Mouse (Mus musculus): Measurements from ENCODE around the gene Myoz1.

The Myoz1 gene

DNA sequence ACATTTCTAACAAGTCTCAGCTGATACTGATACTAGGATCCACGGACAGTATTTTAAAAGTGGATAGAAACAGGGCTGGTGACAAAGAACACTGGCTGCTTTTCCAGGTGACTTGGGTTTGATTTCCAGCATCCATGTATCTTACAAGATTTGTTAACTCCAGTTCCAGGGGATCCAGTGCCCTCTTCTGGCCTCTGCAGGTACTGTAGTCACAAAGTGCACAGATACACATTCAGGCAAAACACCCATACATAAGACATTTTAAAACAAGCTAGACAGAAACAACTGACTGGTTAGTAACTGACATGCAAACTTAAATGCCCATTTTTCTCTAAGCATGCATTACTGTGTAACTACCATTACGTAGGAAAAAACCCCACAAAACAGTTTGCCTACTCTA, 16.6 kb upstream of the Myoz1 start:
- peak; percentile 45 for DNase-seq (ENCODE audit: low spot score)

DNA sequence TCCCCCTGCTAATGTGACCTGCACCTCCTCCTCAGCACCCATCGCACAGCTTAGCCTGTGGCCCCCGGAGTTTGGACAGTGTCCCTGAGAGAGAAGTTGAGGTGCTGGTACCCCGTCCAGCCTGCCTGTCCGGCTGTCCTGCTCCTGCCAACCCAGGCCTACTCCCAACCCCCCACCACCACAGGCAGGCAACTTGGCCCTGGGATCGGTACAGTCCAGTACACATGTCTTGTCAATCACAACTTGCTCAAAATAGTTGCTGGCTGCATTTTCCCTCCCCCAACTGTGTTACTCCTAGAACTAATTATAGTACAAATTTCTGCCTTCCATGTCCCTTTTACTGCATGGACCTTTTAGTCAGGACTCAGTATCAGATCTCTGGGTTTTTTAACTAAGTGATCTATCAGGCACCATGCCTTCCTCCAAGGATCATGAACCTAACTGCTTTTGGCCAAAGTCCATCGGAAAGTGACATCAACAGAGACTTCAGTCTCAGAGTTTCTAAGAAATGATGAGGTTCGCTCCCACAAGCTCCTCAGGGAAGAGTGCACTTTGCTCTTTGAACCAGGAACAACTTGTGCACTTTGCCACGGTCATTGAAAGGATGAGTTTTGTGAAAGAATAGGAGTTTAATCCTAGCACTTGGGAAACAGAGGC, 11.9 kb upstream of the Myoz1 start, which contains the start of gene Synpo2l:
Synpo2l (minus strand) TSS at position 201 of the 657 bp plus-strand sequence.
- no peak for DNase-seq (ENCODE audit: low spot score)

DNA sequence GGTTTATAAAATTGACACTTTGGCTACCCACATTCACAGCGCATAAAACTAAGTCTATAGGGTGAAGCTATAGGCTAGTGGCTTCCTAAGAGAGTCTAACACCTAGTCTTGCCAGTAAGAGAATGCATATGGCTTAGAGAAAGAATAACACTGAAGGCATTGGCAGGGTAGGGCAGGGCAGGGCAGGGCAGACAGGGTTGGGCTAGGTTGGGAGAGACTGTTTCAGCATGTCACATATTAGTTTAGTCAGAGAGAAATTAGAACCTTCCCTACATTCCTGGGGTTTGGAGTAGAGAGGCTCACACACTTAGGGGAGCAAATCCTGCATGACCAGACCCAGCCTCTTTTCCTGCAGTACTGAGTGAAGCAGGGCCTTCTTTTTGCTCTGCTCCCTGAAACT, 11.1 kb upstream of the Myoz1 start:
- no peak for DNase-seq (ENCODE audit: low spot score)

DNA sequence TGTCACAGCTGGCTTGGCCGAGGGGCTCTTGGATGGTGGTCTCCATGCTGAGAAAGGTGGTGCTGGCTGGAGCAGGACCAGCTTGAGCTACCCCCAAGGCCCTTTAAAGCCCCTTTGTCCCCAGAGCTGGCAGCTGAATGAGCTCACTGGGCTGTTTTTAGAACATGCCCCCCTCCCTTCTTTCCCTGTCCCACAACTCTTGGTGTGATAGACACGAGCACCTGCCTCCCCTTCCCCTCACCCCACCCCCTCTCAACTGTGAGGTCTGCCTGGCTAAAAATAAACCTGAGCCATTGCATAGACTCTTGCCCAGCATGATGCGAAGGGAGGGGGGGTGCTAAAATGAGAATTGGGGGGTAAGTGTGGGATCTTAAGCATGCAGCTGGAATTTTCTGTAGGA, 8.1 kb upstream of the Myoz1 start:
- DNase-seq (ENCODE audit: low spot score), result no peak

DNA sequence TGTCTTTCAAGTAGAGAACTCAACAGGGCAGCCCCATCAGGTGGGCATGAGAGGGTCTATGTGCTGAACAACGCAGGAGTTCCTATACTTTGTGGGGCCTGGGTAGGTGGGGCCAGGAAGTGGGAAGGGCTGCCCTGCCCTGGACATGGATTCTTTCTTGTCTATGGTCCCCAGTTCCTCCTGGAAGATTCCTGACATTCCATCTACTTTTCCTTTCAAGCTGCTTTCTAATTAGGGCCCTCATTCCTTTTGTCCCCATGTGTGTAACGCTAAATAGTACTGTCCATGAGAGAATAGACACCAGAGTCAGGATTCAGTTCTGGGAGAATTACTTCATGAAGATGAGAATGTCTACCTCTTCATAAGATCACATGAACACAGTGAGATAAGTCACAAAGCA, 7.3 kb upstream of the Myoz1 start:
- DNase-seq (ENCODE audit: low spot score), result no peak

DNA sequence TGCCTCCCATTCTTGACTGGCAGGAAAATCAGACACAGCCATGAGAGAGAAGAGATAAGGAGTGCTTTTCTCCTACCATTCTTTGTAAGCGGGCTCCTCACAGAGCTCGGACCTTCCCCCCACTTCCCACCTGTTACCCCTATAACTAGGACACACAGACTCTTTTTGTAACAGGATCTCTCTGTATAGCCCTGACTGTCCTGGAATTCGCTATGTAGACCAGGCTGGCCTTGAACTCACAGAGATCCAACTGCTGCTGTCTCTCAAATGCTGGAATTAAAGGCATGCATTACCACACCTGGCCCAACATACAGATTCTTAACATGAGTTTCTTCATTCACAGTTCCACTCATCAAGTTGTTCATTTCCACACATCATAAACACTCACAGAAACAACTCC, 6.4 kb upstream of the Myoz1 start:
- no peak for DNase-seq (ENCODE audit: low spot score)

DNA sequence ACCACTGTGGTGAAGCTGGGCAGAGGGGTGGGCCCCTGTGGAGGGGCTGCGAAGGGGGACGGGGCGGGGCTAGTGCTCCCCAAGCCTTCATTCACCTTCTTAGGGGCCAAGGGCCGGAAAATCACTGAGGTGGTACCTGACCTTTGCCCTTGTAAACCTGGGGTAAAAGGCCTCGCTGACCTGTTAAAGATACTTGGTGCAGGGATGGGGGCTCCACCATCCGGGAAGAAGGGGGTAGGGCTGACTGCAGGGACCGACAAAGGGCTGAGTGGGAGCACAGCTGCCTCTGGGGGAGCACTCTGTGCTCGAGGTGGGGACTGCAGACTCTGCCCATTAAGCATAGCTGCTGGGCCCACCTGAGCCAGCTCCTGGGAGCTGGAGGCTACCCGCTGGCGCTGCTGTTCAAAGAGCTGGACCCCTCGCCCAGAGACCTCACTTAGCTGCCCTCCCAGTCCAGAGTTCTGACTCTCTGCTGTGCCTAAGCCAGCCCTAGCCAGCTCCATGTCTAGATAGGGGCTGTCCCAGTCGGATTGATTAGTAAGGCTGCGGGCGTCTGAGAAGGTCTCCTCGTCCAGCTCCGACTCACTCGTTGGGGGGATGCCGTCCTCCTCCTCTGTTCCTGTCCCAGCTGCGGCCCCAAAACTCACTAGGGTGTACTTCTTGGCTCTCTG, 5.5 kb upstream of the Myoz1 start:
- DNase-seq (ENCODE audit: low spot score), result no peak

DNA sequence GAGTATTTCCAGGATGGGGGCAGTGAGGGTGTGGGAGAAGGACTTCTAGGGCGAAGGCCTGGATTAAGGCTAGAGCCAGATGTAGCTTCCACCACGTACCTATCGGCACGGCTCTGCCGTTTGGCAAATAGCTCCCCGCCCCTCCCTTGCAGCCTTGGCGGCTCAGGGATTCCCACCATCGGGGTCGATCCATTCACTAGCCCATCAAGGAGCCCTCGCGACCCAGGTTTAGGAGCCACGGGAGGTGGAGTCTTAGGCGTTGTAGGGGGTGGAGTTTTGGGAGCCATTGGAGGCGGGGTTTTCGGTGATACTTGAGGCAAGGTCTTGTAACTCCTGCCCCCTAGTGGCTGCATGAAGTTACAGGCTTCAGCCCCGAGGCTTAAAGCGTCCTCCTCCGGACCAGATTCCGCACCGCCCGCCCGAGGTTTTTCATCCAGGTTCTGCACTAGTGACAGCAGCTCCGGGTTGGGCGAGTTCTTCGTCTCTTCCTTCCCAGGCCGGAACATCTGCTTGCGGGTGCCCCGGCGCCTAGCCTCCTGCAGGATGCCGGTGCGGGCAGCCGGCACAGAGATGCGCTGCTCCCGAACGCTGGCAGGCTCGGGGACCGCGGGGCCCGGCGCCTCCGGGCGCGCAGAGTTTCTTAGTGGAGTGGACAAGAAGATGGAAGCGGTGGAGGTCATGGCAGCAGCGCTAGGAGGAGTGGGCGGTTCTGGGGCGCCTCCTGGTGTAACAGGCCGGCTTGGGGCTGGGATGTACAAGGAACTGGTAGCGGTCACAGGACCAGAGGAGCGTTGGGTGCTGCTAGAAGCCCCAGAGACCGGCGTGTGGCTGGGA, 4.7 kb upstream of the Myoz1 start:
- peak; percentile 95 for DNase-seq (ENCODE audit: low spot score)

DNA sequence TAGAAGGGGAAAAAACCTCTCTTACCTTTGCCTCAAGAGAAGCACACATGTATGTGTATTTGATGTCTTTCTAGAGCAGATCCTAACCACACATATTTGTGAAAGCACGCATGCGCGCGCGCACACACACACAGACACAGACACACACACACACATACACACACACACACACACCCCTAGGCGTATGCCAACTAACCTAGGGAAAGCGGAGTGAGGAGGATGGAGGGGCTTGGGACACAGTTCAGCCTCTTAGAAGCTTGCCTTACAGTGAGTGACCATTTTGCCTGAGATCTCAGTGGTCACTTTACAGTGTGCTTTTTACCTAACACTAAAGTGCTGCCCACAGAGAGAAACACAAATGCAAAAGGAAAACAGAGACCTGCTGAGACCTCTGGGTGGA, 3.3 kb upstream of the Myoz1 start:
- DNase-seq (ENCODE audit: low spot score), result no peak

DNA sequence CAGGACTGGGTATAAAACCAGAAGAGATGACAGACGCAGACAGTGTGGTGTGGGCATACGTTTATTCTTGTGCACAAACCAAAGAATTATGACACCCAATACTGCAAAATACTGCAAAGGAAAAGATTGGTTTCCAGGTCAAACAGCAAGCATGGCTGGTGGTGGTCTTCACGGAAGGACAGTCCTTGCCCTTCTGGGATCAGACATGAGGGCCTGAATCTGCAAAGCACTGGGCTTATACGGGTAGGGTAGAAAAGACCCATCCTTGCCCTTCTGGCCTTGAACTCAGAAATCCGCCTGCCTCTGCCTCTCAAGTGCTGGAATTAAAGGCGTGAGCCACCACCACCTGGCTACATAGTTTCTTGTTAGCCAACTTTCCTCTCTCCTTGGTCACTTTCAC, 2.6 kb upstream of the Myoz1 start:
- DNase-seq (ENCODE audit: low spot score), result no peak

DNA sequence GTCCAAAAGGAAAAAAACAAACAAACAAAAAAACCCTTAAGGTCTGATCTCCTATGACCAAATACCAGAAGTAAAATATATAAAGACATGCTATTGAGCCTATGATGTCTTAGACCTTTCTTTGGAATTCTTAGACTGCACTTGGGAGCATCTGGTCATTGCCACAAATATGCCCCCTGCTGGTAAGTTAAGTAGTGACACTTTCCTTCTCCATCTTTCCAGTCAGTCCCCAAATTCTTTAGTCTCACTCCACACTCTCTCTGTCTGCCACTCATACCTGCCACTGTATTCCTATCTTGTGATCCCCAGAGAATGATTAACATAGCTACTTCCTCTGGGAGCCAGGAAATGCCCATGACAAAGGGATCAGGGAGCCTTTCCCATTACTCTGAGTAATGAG, 2.0 kb upstream of the Myoz1 start:
- peak; percentile 58 for DNase-seq (ENCODE audit: low spot score)

DNA sequence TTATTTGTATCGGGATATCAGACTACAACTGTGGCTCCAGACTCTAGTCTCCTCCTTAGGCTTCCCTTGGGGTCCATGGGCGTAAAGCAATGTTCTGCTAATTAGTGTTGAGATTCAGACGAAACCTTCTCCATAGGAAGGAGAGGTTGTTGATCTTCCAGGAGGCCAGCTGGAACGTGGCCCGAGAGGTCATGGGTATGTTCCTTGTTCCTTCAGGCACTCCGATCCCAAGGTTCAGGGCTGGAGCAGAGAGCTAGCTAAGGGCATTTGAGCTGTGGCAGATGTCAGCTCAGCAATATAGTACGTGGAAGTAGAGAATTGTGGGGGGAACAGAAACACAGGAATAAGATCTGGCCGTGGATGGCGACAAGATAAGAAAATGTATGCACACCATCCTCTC, 609 bp downstream of the Myoz1 start:
- DNase-seq (ENCODE audit: low spot score), result no peak

DNA sequence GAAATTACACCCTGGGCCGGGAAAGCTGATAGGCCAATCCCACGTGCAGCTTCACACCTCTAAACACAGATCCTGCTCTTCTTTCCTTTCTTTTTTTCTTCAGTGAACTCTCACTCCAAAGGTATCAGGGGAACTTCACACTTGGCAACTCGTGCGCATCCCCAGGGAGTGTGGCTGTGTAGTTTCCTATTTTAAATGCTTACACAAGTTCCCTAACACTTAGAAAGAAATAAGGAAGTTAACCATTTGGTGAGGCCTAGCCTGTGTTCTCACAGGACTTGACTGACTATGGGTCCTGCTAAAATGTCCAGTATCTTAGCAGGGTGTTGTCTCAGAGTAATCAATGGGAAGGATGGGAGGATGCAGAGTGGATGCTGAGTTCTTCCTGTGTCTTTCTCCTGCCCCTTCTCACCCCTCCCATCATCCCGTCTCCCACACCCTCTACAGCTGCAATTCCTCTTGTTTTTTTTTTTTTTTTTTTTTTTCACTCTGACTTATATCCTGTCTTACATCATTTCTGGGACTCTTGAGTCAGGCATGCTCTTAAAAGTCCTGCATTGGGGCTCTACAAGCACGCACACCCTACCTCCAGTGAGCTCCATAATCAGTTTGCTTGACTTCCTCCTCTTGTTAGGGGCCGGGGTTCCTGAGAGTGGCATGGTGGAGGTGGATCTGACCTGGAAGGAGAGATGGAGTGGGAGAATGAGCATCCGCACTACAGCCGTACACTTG, 1.5 kb downstream of the Myoz1 start:
- DNase-seq (ENCODE audit: low spot score), result no peak

DNA sequence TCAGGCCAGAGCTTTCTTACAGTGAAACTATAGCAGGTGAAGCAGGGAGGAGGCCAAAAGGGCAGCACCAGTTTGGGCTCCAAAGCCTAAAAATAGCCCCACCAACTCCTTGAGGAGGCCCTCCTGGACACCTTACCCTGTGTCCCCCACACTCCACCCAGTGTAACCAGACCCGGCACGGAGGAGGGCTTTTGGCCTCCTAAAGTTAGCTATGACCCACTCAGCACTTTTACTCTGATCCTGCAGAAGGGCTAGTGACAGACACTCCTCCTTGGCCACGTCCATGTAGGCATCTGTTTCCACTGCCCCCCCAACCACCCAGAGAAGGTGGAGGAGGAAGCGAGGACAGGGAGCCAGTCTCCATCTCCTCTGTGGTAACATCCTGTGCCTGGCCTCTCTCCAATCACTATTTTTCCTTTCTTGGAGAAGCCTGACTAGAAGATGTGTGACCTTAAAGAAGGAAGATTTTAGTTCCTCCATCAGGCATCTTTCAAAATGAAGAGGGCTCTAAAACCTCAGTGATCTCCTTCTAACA, 4.6 kb downstream of the Myoz1 start:
- DNase-seq (ENCODE audit: low spot score), result no peak

DNA sequence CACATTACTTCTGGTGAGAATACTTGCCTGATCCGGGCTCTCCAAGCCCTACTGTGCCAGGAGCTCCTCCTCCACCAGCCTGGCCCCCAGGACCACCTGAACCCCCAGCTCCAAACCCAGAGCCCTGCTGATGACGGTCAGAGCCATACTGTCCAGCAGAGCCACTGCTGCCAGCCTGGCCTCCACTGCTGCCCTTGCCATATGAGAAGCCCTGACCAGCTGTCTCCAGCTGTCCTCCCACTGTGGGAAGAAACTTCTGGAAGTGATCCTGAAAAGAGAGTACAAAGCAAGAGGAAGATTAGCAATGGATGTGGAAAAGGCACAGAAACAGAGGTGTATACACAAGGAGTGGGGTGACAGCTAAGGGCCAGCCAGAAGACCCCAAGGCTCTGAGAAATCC, 5.3 kb downstream of the Myoz1 start:
- DNase-seq (ENCODE audit: low spot score), result no peak

DNA sequence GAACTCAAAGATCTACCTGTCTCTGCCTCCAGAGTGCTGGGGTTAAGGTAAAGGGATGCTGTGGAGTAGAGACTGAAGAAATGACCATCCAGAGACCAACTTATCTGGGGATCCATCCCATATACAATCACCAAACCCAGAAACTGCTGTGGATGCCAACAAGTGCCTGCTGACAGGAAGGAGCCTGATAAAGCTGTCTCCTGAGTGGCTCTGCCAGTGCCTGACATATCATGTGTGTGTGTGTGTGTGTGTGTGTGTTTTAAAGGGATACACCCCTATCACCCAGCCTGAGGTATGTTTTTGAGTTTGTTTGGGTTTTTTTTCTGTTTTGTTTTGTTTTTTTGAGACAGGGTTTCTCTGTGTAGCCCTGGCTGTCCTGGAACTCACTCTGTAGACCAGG, 10.0 kb downstream of the Myoz1 start:
- no peak for DNase-seq (ENCODE audit: low spot score)

DNA sequence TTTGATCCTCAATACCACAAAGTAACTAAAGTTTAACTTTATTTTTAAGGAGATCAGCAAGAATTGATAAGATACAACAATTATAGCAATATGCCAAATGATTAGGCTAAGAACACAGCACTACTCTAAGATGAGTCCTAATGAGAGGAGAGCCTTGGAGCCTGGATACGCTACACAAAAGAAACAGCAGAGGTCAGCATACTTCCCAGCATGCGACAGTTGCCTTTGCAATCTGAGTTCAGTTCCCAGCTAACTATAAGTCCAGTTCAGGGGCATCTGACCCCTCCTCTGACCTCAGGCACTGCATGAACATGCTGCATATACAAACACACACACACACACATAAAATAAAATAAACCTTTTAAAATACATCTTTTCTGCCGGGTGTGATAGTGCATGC, 10.8 kb downstream of the Myoz1 start:
- DNase-seq (ENCODE audit: low spot score), result no peak

DNA sequence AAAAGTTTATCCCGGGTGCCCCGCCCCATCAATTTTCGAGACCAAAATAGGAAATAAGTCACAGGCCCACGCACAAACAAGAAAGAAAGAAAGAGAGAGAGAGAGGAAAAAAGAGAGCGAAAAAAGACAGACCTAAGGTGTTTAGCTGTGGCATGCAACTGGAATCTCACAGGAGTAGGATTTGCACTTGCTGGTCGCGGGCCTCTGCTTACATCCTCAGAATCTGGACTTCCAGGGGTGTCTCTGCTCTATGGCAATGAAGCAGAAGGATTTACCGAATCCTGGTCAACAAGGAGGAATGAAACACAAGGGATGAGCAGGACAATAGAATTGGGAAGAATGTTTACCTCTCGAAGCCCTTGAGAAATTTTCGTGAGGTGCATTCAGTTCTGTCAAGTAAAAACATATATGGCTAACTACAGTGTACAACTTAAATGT, 14.9 kb downstream of the Myoz1 start:
- no peak for DNase-seq (ENCODE audit: low spot score)

DNA sequence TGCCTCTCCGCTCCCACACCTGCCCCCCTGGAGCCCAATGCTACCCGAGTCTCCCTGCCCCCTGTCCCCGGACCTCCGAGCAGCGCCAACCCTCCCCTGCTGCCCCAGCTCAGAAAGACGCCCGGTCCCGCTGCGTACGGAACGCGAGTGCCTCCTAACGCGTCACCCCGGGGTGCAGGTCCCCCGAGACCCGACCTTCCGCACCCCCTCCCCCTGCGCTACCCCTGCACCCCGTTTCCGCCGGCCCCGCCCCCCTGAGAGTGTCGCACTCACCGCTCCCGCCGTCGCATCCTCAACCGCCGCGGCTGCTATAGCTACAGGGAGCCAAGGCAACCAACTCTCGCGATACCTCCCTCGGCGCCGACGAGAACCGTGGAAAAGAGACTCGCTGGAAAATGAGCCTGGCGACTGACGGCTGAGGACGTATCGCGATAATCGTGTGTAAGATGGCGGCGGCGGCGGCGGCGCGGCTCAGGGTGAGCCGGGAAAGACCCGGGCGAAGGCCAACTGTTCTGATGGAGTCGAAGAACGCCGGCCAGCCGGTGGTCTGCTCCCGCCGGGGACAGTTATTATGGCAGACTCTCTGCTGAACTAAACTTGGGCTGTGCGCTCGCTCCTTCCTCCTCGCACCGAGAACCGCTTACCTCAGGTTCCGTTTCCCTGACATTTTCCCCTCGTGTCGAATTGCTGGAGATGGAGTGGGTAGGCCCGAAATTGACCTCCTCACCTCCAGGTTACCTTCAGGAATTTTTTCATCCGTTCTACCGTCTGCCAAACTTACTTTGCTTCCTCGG, 15.5 kb downstream of the Myoz1 start, which contains the start of gene Usp54:
Usp54 (minus strand) TSS at position 420 of the 794 bp plus-strand sequence.
- peak; percentile 97 for DNase-seq (ENCODE audit: low spot score)

DNA sequence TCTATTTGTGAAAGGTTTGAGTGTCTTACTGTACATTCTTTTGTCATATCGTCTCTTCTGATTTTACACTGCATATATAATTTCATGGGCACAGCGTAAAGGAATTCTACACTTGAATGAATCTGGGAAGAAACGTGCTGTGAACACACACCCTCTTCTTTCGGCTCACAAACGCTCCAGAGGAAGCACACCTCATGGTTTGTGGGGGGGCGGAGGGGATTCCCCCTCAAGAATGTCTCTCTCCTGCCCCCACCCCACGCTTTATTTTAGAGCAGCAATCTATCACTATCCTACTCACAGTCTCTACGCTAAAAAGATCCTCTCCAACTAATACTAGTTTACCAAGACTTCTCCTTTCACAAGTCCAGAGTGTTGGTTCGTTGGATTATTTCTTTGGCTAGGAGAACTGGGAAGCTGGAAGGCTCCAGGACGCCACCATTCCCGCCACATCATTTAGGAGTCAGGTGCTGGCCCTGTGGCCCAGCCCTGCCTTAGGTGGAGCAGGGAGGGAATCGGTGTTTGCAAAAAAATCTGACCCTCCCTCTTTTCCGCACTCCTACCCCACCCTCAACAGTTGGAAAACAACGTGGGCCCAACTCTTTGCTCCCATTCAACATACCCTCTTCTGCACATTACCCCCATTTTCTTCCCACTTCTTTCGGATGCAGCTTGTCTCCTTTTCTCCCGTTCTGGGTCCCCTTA, 16.3 kb downstream of the Myoz1 start:
- DNase-seq (ENCODE audit: low spot score), result peak; percentile 37

DNA sequence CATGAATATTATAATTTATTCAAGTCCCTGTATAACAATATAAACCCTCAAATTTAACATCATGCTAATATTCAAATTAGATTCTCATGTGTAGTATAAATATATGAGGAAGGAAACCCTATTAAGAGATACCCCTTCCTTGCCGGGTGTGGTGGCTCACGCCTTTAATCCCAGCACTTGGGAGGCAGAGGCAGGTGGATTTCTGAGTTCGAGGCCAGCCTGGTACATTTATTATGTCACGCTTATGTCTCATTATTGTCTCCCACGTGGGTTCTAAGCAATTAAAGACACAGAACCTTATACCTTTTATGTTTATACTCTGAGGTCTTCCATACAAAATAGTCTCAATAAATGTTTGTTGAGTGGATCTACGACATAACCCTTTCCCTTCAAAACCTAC, 17.6 kb downstream of the Myoz1 start:
- no peak for DNase-seq (ENCODE audit: low spot score)

All from MN1 (cell line).